Mouse (Mus musculus) kidney, embryonic 16.5 days (tissue): ENCODE results near the gene Zfp800. TPM values are rescaled to one million over a fixed set of nuclear protein-coding genes. Genes with fewer than 3 reads are reported as not detected.

Source experiments
- ATAC-seq: fragments of 200-750 bp; cut with Nextera tagmentation; 2 replicates; pipeline ENCODE4 v1.8.0; 2017; ENCODE audit warnings: moderate TSS enrichment; ENCODE audit not compliant: low FRiP score, low TSS enrichment
- H3K27ac ChIP-seq: fragments of 300-500 bp; sonication (generic); 2 replicates; pipeline ENCODE4 v1.5.1; 2014; ENCODE audit warnings: low read length
- H3K27me3 ChIP-seq: fragments of 300-500 bp; sonication (generic); 2 replicates; pipeline ENCODE4 v1.6.1; 2014; ENCODE audit warnings: low read length, control low read depth, mixed read lengths; ENCODE audit not compliant: insufficient read depth
- H3K36me3 ChIP-seq: fragments of 300-500 bp; sonication (generic); 2 replicates; pipeline ENCODE4 v1.6.1; 2014; ENCODE audit warnings: low read length, control low read depth, mixed read lengths; ENCODE audit not compliant: insufficient read depth
- H3K4me1 ChIP-seq: fragments of 300-500 bp; sonication (generic); 2 replicates; pipeline ENCODE4 v1.6.1; 2014; ENCODE audit warnings: low read length, control low read depth, mixed read lengths; ENCODE audit not compliant: insufficient read depth
- H3K4me2 ChIP-seq: fragments of 300-500 bp; sonication (generic); replicated peaks from 2 replicates; pipeline ENCODE4 v1.6.1; 2014; ENCODE audit warnings: low read depth, low read length
- H3K4me3 ChIP-seq: fragments of 300-500 bp; sonication (generic); 2 replicates; pipeline ENCODE4 v1.5.1; 2014; ENCODE audit warnings: mild to moderate bottlenecking, low read length
- H3K9ac ChIP-seq: fragments of 300-500 bp; sonication (generic); replicated peaks from 2 replicates; pipeline ENCODE4 v1.6.1; 2014; ENCODE audit warnings: low read length
- H3K9me3 ChIP-seq: fragments of 300-500 bp; sonication (generic); 2 replicates; pipeline ENCODE4 v1.6.1; 2016; ENCODE audit warnings: low read length, control low read depth
- WGBS: fragments of 180-500 bp; shearing (Covaris S2); extraction: QIAGEN DNeasy Blood & Tissue Kit; methylation state at CpG from one replicate; pipeline ENCODE4 v1.1.7; 2014; 5-methylcytosine and 5-hydroxymethylcytosine counted together
- polyA plus RNA-seq: library from polyadenylated mRNA; unstranded; fragments of >200 nt; fragmentation: Nextera tagmentation; extraction: Ambion mirVana; gene quantifications from 2 replicates; pipeline ENCODE4 v1.2.1, GENCODE M21; 2015

Zfp800 gene
- 13.5 and 17.9 TPM in 2 replicates for polyA plus RNA-seq

DNA sequence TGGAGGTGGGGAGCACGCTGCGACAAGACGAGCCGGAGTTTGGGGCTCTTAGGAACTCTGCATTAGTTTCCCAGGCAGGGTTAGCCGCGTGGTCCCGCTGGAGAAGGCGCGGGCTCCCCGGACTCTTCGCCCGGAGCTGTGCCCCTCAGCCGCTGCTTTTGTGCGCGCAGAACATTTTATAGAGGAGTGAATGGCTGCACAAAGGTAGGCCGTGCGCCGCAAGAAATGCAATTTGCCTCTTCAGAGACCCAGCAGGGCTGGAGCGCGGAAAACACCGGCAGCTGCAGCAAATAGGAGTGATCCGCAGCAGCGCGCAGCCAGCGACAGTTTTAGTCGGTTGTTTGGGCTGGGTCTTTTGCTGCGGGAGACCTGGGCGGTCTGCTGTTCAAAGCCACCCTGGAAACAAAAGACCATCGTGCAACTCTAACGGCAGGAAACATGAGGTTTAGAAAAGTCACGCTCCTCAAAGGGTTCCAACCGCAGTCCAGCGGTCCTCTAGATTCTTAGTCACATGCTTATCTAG, at the start of gene Zfp800:
TSS of gene Zfp800 (minus strand) at position 325 of the 523 bp plus-strand sequence.
- Histone ChIP-seq H3K4me3 (peak within 1 kb of the TSS; percentile 54), H3K36me3 (no peaks in the 10 kb centered on the region), H3K27ac (no peak within 1 kb of the TSS), H3K9me3 (peaks cover 10% of the 10 kb centered on the region), H3K27me3 (peaks cover 31% of the 10 kb centered on the region), H3K4me1 (peaks cover 5% of the 10 kb centered on the region), H3K4me2 (peak within 1 kb of the TSS; percentile 88), H3K9ac (peak within 1 kb of the TSS; percentile 56)
- ATAC-seq, result peak; percentile 47; the same call in 1 of the 2 replicates
- WGBS, result 3% methylated on average over 33 of the region's 33 CpGs

DNA sequence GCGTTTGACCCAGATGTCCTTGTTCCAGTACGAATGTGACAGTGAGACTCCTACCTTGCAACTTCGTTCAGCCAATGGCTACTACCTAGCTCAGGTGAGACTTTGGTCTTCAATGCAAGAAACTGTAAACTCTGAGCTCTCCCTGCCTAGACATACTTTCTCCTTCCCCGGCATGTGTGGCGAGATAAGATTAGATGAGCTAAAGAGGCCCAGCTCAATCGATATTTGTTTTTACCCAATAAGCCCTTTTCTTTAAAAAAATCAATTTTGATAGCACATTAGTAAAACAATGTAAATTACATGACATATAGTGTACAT, 33.7 kb upstream of the Zfp800 start:
- Histone ChIP-seq H3K4me2 (no peak overlapping the region), H3K9ac (no peak overlapping the region), H3K27me3 (no peaks in the 10 kb centered on the region), H3K36me3 (peaks cover 5% of the 10 kb centered on the region; the same call in 1 of the 2 replicates), H3K4me3 (no peak overlapping the region), H3K27ac (no peak overlapping the region), H3K4me1 (no peaks in the 10 kb centered on the region), H3K9me3 (no peaks in the 10 kb centered on the region)
- WGBS, result 79% methylated on average over 6 of the region's 6 CpGs
- ATAC-seq, result no peak

DNA sequence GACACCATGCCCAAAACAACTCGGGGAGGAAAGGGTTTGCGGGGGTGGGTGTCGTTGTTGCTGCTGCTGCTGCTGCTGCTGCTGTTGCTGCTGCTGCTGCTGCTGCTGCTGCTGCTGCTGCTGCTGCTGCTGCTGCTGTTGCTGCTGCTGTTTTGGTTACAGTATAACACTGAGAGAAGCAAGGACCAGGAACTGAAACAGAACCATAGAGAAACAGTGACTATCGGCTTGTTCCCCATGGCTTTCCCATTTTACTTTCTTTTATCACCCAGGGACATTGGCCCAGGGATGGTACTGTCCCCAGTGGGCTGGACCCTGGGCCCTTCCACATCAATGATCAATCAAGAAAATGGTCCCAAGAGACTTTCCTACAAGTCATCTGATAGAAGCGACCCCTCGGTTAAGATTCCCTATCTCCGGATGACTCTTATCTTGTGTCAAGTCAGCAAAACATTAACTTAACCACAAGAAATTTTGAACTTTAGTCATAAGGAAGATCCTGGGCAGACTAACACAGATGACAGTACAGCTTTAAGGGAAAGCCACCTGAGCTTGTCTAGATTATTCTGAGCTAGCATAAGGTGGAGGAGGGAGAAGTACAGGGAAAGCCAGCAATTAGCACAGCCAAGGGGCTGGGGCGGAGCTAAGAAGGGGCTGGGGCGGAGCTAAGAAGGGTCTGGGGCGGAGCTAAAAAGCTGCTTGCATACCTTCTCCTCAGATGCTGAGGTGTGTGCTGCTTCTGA, 33.2 kb upstream of the Zfp800 start:
- no peak for ATAC-seq
- no peak overlapping the region for H3K4me2 ChIP-seq
- H3K4me1 ChIP-seq, result no peaks in the 10 kb centered on the region
- no peak overlapping the region for H3K4me3 ChIP-seq
- WGBS, result 78% methylated on average over 10 of the region's 10 CpGs
- H3K27ac ChIP-seq, result no peak overlapping the region
- no peaks in the 10 kb centered on the region for H3K9me3 ChIP-seq
- H3K27me3 ChIP-seq, result no peaks in the 10 kb centered on the region
- no peak overlapping the region for H3K9ac ChIP-seq
- H3K36me3 ChIP-seq, result peaks cover 9% of the 10 kb centered on the region; the same call in 1 of the 2 replicates

DNA sequence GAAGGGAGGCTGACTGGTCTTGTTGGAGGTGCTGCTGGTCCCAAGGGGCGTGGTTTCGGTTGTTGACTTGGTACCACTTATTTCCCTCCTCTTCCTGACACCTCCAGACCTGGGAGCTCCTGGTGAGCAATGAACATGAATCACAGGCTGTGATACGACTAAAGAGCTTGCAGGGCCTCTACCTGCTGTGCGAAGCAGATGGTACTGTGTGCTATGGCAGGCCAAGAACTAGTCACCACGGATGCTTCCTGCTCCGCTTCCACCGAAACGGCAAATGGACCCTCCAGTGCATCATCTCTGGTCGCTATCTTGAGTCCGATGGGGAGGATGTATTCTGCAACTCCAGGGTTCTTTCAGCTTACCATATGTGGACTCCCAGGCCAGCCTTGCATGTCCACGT, 32.1 kb upstream of the Zfp800 start:
- no peak overlapping the region for H3K4me3 ChIP-seq
- no peaks in the 10 kb centered on the region for H3K9me3 ChIP-seq
- ATAC-seq, result no peak
- no peaks in the 10 kb centered on the region for H3K27me3 ChIP-seq
- H3K4me2 ChIP-seq, result no peak overlapping the region
- 85% methylated on average over 11 of the region's 11 CpGs for WGBS
- H3K36me3 ChIP-seq, result peaks cover 17% of the 10 kb centered on the region
- no peak overlapping the region for H3K27ac ChIP-seq
- H3K4me1 ChIP-seq, result 0 out of 2 replicates have a peak, but pooled peaks cover 1% of the 10 kb centered on the region
- H3K9ac ChIP-seq, result no peak overlapping the region

DNA sequence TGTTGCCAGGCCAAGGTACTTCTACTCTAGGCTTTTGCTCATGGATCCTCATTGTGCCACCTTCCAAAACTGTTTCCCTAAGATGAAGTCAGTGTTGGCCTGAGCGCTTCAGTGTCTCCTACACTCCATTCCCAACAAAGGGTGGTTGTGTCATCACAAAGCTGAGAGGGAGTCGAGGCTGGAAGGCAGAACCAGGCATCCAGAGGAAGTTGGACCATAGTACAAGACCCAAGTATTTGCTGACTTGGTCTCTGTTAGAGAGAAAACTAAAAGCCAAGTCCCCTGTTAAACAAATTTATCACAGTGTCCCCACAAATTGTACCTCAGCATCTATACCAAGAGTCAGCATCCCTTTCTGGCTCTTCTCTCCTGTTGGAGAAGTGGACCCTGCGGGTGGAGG, 30.5 kb upstream of the Zfp800 start, which contains the start of gene Gcc1:
TSS of gene Gcc1 (minus strand) at position 101 of the 400 bp plus-strand sequence.
- WGBS, result 90% methylated on average over 3 of the region's 3 CpGs
- Histone ChIP-seq H3K36me3 (peaks cover 19% of the 10 kb centered on the region), H3K27ac (no peak within 1 kb of the TSS), H3K27me3 (no peaks in the 10 kb centered on the region), H3K4me2 (no peak within 1 kb of the TSS), H3K4me1 (peaks cover 9% of the 10 kb centered on the region), H3K4me3 (no peak within 1 kb of the TSS), H3K9ac (no peak within 1 kb of the TSS), H3K9me3 (no peaks in the 10 kb centered on the region)
- ATAC-seq, result no peak

DNA sequence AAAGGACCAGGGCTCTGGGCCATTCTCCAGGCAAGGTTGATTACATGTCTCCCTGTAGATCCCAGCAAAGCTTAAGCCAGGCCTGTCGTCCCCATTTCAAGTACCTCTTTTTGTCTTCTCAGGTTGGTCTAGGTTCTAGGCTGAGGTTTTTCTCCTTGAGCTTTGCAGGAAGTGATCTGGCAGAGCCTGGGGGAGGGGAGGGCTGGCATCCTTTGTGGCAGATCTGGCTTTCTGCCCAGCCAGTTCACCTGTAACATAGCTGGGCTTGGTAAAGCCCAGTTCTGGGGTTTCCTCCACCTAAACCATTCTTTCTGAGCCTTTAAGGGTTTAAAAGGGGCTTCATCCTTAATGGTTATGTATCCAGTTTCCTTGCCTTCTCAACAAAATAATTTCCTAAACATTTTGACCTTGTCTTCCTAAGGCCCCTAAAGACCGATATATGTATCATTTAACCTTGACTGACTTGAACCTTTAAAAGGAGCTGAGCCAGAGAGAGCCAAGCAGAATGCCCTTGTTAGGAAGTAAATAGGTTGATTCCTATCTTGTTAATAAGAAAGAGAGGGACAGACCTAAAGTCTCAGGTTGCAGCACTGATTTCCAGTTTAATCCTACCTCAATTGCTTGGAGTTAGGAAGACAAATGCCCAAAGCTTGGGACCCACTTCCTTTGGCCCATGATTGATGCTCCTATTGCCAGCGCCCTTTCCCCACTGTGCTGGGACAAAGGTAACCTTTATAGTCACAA, 29.5 kb upstream of the Zfp800 start, which contains the start of gene Fscn3:
TSS of gene Fscn3 (plus strand) at position 694 of the 744 bp plus-strand sequence.
- peaks cover 19% of the 10 kb centered on the region for H3K36me3 ChIP-seq
- H3K27ac ChIP-seq, result no peak within 1 kb of the TSS
- whole genome bisulfite sequencing, result 62% methylated on average over 3 of the region's 3 CpGs
- peaks cover 12% of the 10 kb centered on the region for H3K4me1 ChIP-seq
- H3K9ac ChIP-seq, result no peak within 1 kb of the TSS
- no peaks in the 10 kb centered on the region for H3K27me3 ChIP-seq
- no peak within 1 kb of the TSS for H3K4me2 ChIP-seq
- no peak for ATAC-seq
- H3K9me3 ChIP-seq, result no peaks in the 10 kb centered on the region
- no peak within 1 kb of the TSS for H3K4me3 ChIP-seq

DNA sequence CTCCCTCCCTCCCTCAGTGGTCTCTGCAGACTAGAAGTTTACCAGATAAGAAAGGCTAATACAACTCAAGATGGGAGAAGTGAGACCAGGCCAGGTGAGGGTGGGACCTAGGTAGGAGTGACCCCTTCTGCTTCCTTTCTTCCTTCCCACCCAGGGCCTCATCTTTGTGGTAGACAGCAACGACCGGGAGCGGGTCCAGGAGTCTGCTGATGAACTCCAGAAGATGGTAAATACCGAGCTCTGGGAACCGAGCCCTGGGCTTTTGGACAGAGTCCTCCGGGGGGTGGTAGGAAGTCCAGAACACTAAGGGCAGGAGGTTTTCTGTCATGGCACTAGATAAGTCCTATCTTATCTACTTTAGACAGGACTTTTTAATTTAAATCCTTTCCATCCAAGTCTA, 27.2 kb upstream of the Zfp800 start:
- H3K36me3 ChIP-seq, result peaks cover 19% of the 10 kb centered on the region
- H3K9me3 ChIP-seq, result no peaks in the 10 kb centered on the region
- H3K27me3 ChIP-seq, result no peaks in the 10 kb centered on the region
- H3K9ac ChIP-seq, result 0 out of 2 replicates have a peak overlapping the region, but pooled peaks have one; percentile 94
- no peak for ATAC-seq
- 87% methylated on average over 6 of the region's 6 CpGs for WGBS
- no peak overlapping the region for H3K4me2 ChIP-seq
- peaks cover 28% of the 10 kb centered on the region for H3K4me1 ChIP-seq
- peak overlapping the region; percentile 89; the same call in 1 of the 2 replicates for H3K4me3 ChIP-seq
- H3K27ac ChIP-seq, result no peak overlapping the region

DNA sequence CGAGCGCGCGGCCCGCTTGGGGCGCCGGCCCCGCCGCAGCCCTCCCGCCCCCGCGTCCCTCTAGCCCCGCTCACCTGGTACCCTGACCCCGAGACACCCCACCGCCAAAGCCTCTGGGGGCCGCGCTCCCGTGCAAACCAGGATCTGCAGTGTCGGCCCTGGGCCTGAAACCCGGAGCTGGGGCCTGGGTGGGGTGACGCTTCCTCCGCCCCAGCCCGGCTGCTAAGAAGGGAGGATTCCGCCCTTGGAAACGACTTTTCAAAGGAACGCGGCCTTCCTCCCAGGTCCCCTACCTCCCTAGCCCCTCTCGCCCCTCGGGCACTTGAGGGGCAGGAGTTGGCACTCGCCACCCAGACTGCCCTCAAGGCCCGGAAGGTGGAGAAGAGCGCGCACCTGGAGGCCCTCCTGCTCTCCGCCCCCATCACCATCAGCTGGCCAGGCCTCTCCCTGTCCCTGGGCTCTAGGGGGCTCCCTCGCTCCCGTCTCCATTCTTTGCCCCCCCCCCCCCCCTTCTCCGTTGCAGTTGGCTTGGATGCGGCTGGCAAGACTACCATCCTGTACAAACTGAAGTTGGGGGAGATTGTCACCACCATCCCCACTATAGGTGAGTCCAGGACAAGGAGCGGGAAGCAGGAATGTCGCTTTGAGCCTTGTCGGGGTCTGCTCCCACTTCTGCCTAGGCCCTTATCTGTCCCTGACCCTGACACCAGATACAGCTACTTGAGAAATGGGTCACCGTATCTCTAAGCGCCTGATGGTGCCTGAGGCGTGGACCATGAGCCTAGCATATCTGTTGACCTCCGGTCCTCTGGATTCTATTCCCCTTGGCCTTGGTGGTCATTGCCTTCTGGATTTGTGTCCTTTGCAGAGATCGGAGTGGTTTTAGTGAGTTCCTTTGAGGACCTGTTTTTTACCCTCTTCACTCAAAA, 26.2 kb upstream of the Zfp800 start:
- peak overlapping the region; percentile 89 for H3K4me3 ChIP-seq
- peaks cover 20% of the 10 kb centered on the region for H3K36me3 ChIP-seq
- peak overlapping the region; percentile 67 for H3K4me2 ChIP-seq
- ATAC-seq, result peak; percentile 57
- H3K9ac ChIP-seq, result peak overlapping the region; percentile 94
- no peaks in the 10 kb centered on the region for H3K9me3 ChIP-seq
- peaks cover 34% of the 10 kb centered on the region for H3K4me1 ChIP-seq
- WGBS, result 9% methylated on average over 44 of the region's 46 CpGs
- H3K27me3 ChIP-seq, result no peaks in the 10 kb centered on the region
- H3K27ac ChIP-seq, result peak overlapping the region; percentile 66

DNA sequence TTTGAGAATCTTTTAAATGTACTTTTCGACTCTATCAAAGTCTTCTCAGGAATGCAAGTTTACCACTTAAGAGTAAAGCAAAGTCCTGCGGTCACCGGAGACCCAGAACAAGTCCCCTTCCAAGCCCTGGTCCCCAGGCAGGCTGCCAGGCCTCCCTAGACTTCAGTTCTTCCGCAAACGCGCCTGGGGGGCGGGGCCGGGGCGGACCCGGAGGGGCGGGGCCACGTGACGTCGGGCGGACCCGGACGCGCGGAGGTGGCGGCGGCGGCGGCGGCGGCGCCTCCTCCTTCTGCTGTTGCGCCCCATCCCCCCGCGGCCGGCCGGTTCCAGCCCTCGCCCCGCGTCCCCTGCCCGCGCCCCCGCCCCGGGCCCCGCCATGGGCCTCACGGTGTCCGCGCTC, 25.5 kb upstream of the Zfp800 start, which contains the start of gene Arf5:
TSS of gene Arf5 (plus strand) at position 248 of the 400 bp plus-strand sequence.
- Histone ChIP-seq H3K27ac (peak within 1 kb of the TSS; percentile 74), H3K9ac (peak within 1 kb of the TSS; percentile 94)

More for the DNA sequence above, 25.5 kb upstream of the Zfp800 start, which contains the start of gene Arf5:
- peak; percentile 73 for ATAC-seq
- peak within 1 kb of the TSS; percentile 89 for H3K4me3 ChIP-seq
- peak within 1 kb of the TSS; percentile 67 for H3K4me2 ChIP-seq
- H3K4me1 ChIP-seq, result peaks cover 38% of the 10 kb centered on the region
- no peaks in the 10 kb centered on the region for H3K9me3 ChIP-seq
- 0% methylated on average over 30 of the region's 42 CpGs for WGBS
- H3K27me3 ChIP-seq, result no peaks in the 10 kb centered on the region
- peaks cover 27% of the 10 kb centered on the region for H3K36me3 ChIP-seq
